Mouse (Mus musculus) bone marrow, adult 2 months (tissue): ENCODE data around the gene Bckdk. TPM values are rescaled to one million over a fixed set of nuclear protein-coding genes. Genes with fewer than 3 reads are reported as not detected.

Experiments
- H3K27ac ChIP-seq: fragments of 200-500 bp; 2 replicates; pipeline ENCODE4 v1.5.1; 2012; ENCODE audit warnings: low read depth, mild to moderate bottlenecking, control low read depth, inconsistent platforms, low read length; ENCODE audit not compliant: control insufficient read depth, poor library complexity, insufficient read depth
- H3K4me1 ChIP-seq: fragments of 200-500 bp; 2 replicates; pipeline ENCODE4 v1.6.1; 2011; ENCODE audit warnings: low read length; ENCODE audit not compliant: control insufficient read depth, insufficient read depth
- H3K4me3 ChIP-seq: fragments of 200-500 bp; replicated peaks from 2 replicates; pipeline ENCODE3; 2011; ENCODE audit warnings: mild to moderate bottlenecking, low read depth, low read length, control low read depth; ENCODE audit not compliant: control insufficient read depth
- CTCF ChIP-seq: fragments of 200-500 bp; IDR thresholded peaks from 2 replicates; pipeline ENCODE4 v1.5.1; 2011; ENCODE audit warnings: low read length, control low read depth; ENCODE audit not compliant: control insufficient read depth, insufficient read depth
- POLR2A ChIP-seq: fragments of 200-500 bp; IDR thresholded peaks from 2 replicates; pipeline ENCODE4 v1.6.1; 2011; ENCODE audit warnings: low read depth, mild to moderate bottlenecking, control low read depth, low read length, borderline replicate concordance; ENCODE audit not compliant: control insufficient read depth
- WGBS: fragments of 180-500 bp; shearing (Covaris S2); methylation state at CpG from one replicate; pipeline ENCODE4 v1.1.7; 2018; 5-methylcytosine and 5-hydroxymethylcytosine counted together
- polyA plus RNA-seq: library from polyadenylated mRNA; stranded (reverse); fragments of >200 nt; gene quantifications from 2 replicates; pipeline ENCODE4 v1.2.4, GENCODE M21; 2011; ENCODE audit warnings: low replicate concordance; ENCODE audit not compliant: missing spikeins, insufficient read depth, insufficient read length

Bckdk gene
- polyA plus RNA-seq, 1 experiment = 66.8 TPM

- no peak overlapping the region for H3K4me3 ChIP-seq
- H3K4me1 ChIP-seq = no peaks in the 10 kb centered on the region
- TF ChIP-seq POLR2A = no peak
- TF ChIP-seq CTCF = no peak
- H3K27ac ChIP-seq = no peak overlapping the region
- 48% methylated on average over 23 of the region's 23 CpGs for WGBS
Measured at GRCm38 (mm10) chr7:127944614-127945013, 40.7 kb downstream of the Bckdk start.

- 82% methylated on average over 6 of the region's 6 CpGs for WGBS
- Histone ChIP-seq H3K4me1 (no peaks in the 10 kb centered on the region), H3K27ac (no peak within 1 kb of the TSS), H3K4me3 (no peak within 1 kb of the TSS)
- TF ChIP-seq POLR2A = no peak
- no peak for TF ChIP-seq CTCF
Measured at GRCm38 (mm10) chr7:127946470-127947023, 42.7 kb downstream of the Bckdk start, which contains the start of gene Prss36. TSS of gene Prss36 (minus strand) at chr7:127946725.

GRCm38 (mm10) chr7:127952864-127953581 lies 49.1 kb downstream of the Bckdk start:
- WGBS = 7% methylated on average over 13 of the region's 13 CpGs
- H3K27ac ChIP-seq = no peak overlapping the region
- no peak overlapping the region for H3K4me3 ChIP-seq
- TF ChIP-seq CTCF (no peak), POLR2A (no peak)
- H3K4me1 ChIP-seq = peaks cover 2% of the 10 kb centered on the region

- Histone ChIP-seq H3K4me1 (no peaks in the 10 kb centered on the region), H3K27ac (no peak overlapping the region), H3K4me3 (no peak overlapping the region)
- WGBS = 64% methylated on average over 5 of the region's 5 CpGs
- TF ChIP-seq CTCF = no peak
- TF ChIP-seq POLR2A = no peak
Measured at GRCm38 (mm10) chr7:127959364-127959763, 55.5 kb downstream of the Bckdk start.

Other genes starting within 250 kb of the Bckdk start
- gene Bcl7c, start 195.1 kb upstream of the Bckdk start, polyA plus RNA-seq = 44.5 and 65.5 TPM in 2 replicates
- not detected in 2 replicates for gene Ctf1, start 191.3 kb upstream of the Bckdk start, polyA plus RNA-seq
- not detected in 2 replicates for gene Ctf2, start 171.9 kb upstream of the Bckdk start, polyA plus RNA-seq
- 18.8 and 23.0 TPM in 2 replicates for gene Fbxl19, start 159.5 kb upstream of the Bckdk start, polyA plus RNA-seq
- gene Orai3, start 134.3 kb upstream of the Bckdk start, polyA plus RNA-seq = 7.6 and 14.6 TPM in 2 replicates
- gene Setd1a, start 127.4 kb upstream of the Bckdk start, polyA plus RNA-seq = 24.2 and 36.3 TPM in 2 replicates
- gene Gm49388, start 118.5 kb upstream of the Bckdk start, polyA plus RNA-seq = 0.75 TPM in 1 of 2 replicates, not detected in the other
- gene Hsd3b7, start 103.5 kb upstream of the Bckdk start, polyA plus RNA-seq = 13.3 and 23.4 TPM in 2 replicates
- 246 and 342 TPM in 2 replicates for gene Stx4a, start 79.8 kb upstream of the Bckdk start, polyA plus RNA-seq
- gene Stx1b, start 79.5 kb upstream of the Bckdk start, polyA plus RNA-seq = 1.1 and 1.8 TPM in 2 replicates
- 15.9 and 24.7 TPM in 2 replicates for gene Zfp646, start 27.9 kb upstream of the Bckdk start, polyA plus RNA-seq
- gene Zfp668, start 27.3 kb upstream of the Bckdk start, polyA plus RNA-seq = 4.0 and 8.3 TPM in 2 replicates
- gene Prss53, start 13.1 kb upstream of the Bckdk start, polyA plus RNA-seq = 1.6 TPM in 1 of 2 replicates, not detected in the other
- not detected in 2 replicates for gene Gm21974, start 8.6 kb upstream of the Bckdk start, polyA plus RNA-seq
- 15.1 and 22.3 TPM in 2 replicates for gene Vkorc1, start 8.5 kb upstream of the Bckdk start, polyA plus RNA-seq
- 14.5 and 15.7 TPM in 2 replicates for gene Kat8, start 8.4 kb downstream of the Bckdk start, polyA plus RNA-seq
- 1.8 TPM in 1 of 2 replicates, not detected in the other for gene Prss8, start 26.0 kb downstream of the Bckdk start, polyA plus RNA-seq
- gene Prss36, start 42.6 kb downstream of the Bckdk start, polyA plus RNA-seq = 1.3 and 4.3 TPM in 2 replicates
- gene Fus, start 63.4 kb downstream of the Bckdk start, polyA plus RNA-seq = 627 and 763 TPM in 2 replicates
- gene Pycard, start 89.8 kb downstream of the Bckdk start, polyA plus RNA-seq = 17.7 and 19.9 TPM in 2 replicates
- gene Trim72, start 99.9 kb downstream of the Bckdk start, polyA plus RNA-seq = 0.45 and 1.1 TPM in 2 replicates
- gene Itgam, start 158.6 kb downstream of the Bckdk start, polyA plus RNA-seq = 15.4 and 60.8 TPM in 2 replicates
- 8.2 and 16.7 TPM in 2 replicates for gene Gm49368, start 158.6 kb downstream of the Bckdk start, polyA plus RNA-seq
- 1.2 and 9.5 TPM in 2 replicates for gene Itgax, start 225.5 kb downstream of the Bckdk start, polyA plus RNA-seq